Mouse (Mus musculus) frontal cortex, postnatal 36 days (tissue): Measurements from ENCODE around the gene Zbtb42.

ENCODE experiments used
- DNase-seq, 2 experiments: peaks; one replicate each; pipeline ENCODE4 v3.0.0; 2022; ENCODE audit warnings: low spot score in 2 of 2

Zbtb42 gene

GRCm38 (mm10) chr12:112678555-112679026 is at the start of gene Zbtb42:
TSS of gene Zbtb42 (plus strand) at chr12:112678828.
- DNase-seq: no peak

- DNase-seq: no peak
These were observed 49.5 kb upstream of the Zbtb42 start for GRCm38 (mm10) chr12:112628928-112629721.

DNA sequence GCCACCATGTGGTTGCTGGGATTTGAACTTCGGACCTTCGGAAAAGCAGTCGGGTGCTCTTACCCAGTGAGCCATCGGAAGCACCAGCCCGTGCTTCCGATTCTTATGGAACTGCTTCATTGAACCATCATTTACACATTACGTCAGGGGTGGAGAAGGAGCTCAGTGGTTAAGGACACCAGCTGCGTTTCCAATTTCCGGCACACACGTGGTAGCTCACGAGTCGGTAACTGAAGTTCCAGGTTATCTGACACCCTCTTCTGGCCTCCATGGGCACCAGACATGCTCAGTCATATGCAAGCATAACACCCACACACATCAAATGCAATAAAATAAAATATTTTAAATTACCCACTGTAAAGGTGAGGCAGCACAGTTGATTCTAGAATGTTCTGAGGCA is 48.6 kb upstream of the Zbtb42 start:
- no peak for DNase-seq

GRCm38 (mm10) chr12:112630796-112631195 is 47.8 kb upstream of the Zbtb42 start:
- DNase-seq: no peak

DNA sequence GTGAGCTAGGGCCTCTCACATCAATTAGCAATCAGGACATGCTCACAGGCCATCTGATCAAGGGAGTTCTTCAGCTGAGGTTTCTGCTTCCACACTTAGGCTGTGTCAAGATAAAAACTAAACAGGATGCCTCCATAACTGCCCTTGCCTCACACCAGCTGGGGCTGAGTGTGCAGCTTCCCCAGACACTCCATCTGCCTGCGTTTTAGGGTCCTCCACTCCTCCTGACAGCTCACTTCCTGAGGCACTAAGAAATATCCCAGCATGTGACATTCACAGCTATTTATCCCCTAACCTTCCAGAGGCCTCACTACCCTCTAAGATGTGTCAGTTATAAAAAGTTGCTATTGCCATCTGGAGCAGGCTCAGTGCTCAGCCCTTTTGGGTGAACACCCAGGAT is 47.2 kb upstream of the Zbtb42 start:
- no peak for DNase-seq

DNA sequence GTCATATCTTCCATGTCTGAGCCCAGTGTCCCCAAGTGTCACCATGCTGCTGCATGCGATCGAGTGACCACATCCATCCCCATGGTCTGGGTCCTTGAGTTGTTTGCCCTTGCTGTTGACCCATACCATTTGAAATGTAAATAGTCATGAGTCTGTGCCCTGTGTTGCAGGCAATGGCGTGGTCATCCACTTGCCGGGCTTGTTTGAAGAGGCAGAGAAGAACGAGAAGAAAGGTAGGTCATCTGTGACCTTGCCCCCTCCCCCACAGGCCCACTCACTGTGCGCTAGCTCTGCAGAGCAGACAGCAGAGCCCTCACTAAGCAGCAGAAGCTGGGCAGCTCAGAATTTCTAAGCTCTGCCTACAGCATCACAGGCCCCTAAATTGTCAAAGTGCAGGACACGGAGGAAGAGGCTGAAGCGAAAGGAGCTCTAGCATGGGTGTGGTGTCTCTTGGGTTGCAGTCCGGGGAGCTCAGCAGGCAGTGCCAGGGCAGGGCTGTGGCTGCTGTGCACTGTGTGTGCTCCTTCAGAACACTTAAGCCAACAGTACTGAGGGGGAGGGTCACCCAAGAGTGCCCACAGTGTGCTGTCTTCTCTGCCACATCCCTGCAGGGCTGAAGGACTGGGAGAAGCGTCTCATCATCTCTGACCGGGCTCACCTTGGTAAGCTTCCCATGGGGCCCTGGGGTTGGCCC is 46.4 kb upstream of the Zbtb42 start:
- no peak for DNase-seq

DNA sequence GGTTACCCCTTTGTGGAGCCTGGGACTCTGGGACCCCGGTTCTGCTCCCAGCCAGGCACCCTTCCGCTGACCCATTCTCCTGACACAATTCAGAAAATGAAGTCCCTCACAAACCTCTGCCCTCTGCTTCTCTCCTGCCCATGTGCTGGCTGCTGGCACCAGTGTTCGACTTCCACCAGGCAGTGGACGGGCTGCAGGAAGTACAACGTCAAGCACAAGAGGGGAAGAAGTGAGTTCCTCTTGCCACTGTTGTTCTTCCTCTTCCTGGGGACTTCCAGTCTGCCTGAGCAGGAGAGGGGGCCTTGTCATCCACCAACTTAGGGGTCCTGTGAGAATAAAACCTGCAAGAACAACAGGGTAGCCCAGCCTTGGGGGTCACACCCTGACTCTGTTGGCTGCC is 45.7 kb upstream of the Zbtb42 start:
- no peak for DNase-seq

DNA sequence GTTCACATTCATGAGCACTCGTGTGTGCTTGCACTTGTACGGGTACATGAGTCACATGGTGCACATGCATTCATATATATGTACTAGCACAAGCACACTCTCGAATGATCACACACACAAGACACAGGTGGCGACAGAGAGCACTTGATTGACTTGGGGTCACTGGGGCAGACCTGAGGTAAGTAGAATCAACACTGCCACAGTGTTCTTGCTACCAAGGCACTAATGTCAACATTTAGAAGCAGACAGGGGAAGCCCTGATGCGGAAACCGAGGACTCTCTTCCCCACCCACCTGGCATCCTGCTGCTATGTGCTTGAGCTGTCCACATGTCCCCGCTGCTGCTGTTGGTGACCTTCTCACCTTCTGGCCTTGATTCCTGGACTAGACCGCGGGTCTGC is 44.9 kb upstream of the Zbtb42 start:
- no peak for DNase-seq

DNA sequence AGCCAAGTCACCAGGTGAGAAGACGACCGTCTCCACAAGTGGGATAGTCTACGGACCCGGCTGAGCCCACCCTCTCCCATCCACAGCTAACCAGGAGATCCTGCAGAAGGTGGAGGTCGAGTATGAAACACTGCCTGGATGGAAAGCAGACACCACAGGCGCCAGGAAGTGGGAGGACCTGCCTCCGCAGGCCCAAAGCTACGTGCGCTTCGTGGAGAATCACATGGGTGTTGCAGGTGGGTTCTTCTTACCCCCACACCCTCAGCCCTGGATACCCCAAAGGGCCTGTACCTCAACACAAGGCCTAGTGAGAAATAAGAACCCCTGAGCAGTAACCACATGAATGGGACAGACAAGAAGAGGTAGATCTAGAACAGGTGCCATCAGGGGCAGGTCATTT is 39.1 kb upstream of the Zbtb42 start:
- no peak for DNase-seq

DNA sequence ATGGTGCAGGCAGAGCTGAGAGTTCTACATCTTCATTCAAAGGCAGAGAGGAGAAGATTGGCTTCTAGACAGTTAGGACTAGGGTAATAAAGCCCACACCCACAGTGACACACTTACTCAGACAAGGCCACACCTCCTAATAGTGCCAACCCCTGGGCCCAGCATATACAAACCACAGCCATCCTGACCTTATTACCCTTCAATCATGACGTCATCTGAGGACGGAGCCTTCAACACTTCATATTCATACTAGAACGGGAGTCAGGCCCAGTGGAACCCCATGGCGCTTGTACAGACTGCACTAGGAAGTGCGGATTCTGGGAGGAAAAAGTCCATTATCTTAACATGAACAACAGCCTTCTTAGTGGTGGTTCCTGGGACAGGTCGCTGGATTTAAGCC is 35.5 kb upstream of the Zbtb42 start:
- DNase-seq: no peak

DNA sequence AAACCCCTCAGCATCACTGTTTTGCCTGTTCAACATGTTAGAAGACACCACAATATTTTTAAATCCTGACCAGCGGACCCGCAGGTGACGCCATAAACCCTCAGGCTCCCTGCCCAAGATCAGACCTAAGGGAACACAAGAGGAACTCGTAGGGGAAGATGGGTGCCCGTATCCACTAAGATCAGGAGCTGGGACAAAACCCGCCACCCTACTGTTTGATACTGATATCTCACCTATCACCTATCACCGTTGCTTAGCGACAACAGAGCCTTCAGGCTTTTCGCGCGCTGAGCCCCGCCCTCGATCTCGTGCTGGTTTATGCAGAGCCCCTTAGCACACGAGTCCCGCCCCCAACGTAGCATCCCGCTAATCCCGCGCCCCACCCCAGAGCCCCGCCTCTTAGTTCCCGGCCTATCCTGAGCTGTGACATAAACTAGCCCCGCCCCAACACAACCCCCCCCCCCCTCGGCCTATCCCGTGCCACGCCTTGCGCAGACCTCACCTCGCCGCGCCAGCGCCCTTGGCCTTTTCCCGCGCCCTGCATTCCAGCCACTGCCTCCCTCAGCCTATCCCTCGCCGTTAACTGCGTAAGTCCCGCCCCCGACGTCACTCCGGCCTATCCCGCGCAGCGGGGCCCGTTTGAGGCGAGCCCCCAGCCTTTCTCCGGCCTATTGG is 34.3 kb upstream of the Zbtb42 start, which contains the start of gene Siva1:
TSS of gene Siva1 (plus strand) at position 500 of the 675 bp plus-strand sequence.
- DNase-seq: peak; percentile 97 to 98

DNA sequence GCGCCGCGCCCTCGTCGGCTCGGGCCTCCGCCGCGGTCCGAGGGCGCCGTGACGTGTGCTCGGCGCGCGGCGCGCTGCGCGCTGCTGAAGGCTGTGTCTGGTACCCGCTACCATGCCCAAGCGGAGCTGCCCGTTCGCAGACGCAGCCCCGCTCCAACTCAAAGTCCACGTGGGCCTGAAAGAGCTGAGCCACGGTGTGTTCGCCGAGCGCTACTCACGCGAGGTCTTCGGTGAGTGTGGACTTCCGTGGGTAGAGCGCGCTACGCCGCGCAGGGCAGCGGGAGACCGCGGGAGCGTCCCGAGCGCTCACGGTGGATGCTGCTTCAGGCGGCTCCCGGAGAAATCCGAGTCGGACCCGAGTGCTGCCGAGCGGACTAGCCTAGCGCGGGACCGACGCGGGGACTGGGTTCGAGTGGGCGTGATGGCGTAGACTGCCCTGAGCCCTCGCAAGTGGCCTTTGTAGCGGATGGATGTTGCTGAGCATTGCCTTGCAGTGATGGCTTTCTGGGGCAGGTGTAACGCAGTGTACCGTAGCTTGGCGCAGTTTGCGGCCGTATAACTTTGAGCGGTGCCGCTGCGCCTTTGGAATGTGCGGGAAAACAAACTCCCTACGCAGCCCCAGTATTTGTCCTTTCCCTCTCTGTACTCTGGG is 33.6 kb upstream of the Zbtb42 start:
- DNase-seq: peak; percentile 56 to 63

GRCm38 (mm10) chr12:112646139-112646538 is 32.5 kb upstream of the Zbtb42 start:
- DNase-seq: no peak

DNA sequence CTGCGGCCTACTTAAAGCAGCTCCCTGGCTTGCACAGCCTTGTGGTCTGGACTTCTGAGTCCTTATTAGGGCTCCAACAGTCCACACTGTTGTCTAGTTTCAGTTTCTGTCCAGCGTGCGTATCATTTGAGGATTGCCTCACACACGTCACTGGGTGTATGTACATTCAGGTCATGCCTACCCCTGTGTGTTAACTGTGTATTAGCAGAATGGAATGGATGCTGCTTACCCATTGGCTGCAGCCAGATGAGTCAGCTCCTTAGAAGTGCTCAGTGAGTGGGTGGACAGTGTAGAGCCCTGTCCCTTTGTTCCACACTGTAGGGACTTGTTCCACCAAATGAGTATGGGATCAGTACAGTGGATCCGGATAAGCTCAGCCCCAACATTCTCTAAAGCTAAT is 30.5 kb upstream of the Zbtb42 start:
- no peak for DNase-seq

DNA sequence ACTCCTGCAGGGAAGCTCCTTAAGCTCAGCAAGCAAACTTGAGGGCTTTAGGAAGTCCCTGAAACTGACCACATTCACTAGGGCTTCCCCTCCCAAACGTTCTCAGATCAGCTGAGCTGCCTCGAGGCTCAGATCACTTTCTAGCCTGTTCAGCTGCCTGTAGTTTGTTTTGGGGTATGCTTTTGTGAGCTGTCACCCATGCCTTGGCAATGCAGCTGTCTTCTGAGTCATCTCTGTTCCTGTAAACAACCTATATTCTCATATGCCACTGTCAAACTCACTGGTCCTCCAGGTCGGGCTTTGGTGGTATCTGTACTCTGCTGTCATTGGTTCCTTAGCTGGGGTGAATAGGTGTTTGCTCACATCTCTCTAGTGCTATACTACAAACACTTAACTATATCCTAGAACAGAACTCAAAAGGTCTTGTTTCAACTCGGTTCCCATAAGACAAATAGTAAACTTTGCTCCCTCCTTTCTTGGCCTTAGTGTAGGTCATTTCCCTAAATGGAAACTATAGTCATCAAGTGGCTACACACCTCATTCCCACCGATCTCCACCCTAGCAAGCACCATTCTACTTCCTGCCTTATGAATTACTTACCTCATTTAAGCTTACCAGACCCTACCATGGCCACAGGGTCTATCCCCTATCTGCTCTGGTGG is 26.7 kb upstream of the Zbtb42 start:
- DNase-seq: no peak

DNA sequence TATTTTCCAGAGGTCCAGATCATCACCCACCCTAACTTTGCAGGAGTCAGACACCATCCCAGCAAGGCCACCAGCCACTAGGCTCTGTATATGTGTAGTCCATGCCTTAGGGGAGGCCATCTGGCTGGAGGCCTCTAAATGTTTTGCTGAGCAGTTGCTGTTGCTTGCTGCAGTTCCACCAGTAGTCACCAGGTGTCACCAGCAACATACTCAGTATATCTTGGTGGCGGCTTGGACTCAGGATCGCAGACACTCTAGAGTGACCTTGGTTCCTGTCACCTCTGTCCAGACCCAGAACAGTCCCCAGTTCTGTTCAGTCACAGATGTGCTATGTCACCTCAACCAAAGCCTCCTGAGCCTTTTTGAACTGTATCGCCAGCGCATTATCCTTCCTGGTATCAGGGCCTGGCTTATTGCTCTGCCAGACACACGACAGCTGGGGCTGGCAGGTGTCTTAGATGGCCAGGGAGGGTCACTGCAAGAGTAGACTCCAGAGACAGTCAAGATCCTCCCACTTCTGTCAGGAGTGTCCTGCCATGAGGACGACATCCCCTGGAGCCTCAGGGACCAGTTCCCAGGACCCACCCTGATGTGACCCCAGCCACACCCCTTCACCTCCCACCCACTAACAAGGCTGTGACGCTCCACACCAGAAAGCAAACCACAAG is 25.3 kb upstream of the Zbtb42 start:
- DNase-seq: peak; percentile 85 to 89

- no peak for DNase-seq
These were observed 24.6 kb upstream of the Zbtb42 start for GRCm38 (mm10) chr12:112654076-112654475.

DNA sequence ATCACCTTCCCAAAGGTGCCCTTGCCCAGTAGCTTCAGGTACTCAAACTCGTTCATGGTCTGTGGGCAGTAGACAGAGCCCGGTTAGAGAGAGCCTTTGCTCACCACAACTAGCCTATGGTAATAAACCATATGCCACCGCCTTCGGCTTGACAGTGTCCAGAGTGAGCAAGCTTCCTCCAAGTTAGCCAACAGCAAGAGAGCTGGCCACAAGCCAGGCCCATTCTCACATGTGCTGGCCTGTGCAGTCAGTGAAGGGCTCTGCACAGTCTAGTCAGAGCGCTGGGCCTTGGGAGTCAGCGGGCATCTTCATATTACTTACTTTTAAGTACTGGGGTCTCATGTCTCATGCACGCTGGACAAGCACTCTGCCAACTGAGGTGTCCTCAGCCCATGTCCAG is 20.0 kb upstream of the Zbtb42 start:
- DNase-seq: peak in 1 of 2 experiments; percentile 44

DNA sequence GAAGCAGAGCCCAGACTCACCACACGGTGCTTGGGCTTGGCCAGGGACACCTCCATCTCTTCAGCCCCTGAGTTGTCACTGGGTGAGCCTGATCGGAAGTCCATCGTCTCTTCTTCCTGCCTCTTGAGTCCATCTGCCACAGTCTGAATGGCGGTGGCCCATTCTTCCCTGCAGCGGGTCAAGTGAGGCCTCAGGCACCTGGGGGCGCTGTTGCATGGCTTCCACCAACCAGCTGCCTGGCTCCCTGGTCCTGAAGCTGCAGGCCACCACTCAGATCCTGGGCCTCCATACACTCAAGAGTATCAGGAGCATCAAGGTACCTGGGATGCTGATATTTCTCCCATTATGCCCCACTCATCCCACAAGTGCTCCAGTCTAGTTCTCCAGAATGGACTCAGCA is 19.5 kb upstream of the Zbtb42 start:
- DNase-seq: peak in 1 of 2 experiments; percentile 58

GRCm38 (mm10) chr12:112660576-112661326 is 17.9 kb upstream of the Zbtb42 start:
- DNase-seq: no peak
